Mouse (Mus musculus) retina, adult 2 months (tissue): ENCODE results near the gene 1700011L22Rik.

Experiments
- DNase-seq: peaks from one replicate; pipeline ENCODE4 v3.0.0-alpha.2; 2012; ENCODE audit warnings: low read depth, low spot score

Gene 1700011L22Rik

DNA sequence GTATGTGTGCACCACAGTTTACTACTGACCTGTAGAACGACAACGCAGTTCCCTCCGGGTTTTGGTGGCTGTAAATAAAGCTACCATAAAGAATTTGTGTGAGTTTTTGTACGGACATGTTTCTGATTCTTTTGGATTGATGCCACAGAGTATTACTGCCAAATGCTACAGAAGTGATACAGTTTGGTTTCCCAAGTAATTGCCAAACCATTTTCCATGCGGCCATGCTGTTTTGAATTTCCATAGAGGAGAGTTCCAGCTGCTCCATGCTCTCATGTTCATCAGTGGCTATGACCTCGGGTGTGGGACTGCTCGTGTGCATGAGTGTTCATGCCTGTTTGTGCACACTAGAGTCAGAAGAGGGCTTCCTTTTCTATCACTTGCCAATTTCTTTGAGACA, 8.4 kb downstream of the 1700011L22Rik start:
- no peak for DNase-seq

DNA sequence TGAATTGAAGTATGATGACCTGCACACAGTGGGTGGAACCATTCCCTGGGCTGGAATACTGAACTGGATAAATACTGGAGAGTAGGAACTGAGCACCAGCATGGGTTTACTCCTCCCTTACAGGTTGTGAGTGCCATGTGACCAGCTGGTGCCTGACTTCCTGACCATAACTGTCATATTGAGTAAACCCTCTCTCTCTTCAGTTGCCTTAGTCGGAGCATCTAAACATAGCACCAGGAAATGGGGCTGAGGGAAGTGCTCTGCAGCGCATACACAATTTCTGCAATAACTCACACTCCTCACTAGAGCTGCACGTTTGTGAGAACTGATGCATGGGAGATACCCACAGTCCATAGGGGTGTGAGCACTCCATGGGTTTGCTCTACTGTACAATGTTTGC, 9.1 kb downstream of the 1700011L22Rik start:
- DNase-seq = no peak

DNA sequence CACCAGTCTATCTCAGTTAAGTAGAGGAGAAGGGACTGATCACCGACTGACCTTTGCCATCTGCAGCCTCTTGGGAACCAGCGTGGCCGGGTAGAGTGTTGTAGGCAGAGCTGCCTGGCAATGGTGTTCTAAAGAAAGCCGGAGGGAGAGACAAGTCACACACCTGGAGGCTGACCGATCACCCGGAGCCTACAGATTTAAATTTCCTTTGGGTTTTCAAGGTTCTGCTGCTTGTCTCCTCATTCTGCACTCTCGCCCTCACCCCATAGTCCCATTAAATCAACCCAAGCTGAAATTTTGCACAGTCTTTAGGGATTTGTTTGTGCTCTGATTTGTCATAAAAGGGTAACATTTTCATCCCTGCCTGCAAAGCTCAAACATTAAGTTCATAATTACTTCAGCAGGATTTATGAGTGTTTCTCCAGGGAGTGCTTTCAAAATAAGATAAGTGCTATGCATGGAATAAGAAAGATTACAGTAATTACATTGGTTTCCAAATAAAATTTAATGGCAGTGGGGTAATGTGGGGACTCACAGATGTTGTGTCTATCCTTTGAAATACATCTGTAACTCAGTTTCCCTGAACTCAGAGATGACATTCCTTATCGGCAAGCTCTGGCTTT, 19.0 kb downstream of the 1700011L22Rik start:
- no peak for DNase-seq

DNA sequence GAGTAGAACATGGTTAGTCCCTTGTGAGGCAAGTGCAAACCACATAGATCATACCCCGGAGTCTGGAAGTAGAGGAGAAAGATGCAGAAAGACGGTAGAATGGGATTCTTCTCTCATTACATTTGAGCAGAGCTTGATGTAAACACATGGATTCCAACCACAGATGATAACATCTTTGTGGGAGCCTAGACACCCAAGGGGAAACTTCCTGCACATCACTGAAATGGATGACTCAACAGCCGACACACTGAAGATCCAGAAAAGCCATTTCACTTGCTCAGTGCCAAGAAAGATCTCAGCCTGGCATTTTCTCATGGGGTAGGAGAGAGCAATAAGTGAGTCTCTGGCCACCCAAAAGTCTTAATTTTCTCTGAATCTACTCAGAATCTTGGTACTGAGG, 20.5 kb downstream of the 1700011L22Rik start:
- DNase-seq = no peak

DNA sequence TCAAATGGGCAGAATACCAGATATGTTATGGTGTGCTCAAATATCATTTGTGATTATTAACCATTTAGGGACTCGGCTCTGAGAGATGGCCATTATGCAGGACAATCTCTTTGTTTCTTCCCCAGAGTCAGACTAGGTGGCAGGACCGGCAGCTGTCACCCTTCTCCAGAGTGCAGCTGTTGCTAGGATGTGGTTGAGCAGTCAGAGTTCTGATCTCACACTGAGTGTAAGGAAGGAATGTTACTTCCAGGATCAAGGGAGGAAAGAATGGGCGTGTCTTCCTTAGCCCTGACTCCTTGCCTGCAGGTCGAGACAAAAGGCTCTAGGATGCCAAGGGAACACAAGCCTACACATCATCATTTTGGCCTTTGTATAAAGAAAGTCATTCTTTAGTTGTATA, 21.2 kb downstream of the 1700011L22Rik start:
- DNase-seq = no peak

DNA sequence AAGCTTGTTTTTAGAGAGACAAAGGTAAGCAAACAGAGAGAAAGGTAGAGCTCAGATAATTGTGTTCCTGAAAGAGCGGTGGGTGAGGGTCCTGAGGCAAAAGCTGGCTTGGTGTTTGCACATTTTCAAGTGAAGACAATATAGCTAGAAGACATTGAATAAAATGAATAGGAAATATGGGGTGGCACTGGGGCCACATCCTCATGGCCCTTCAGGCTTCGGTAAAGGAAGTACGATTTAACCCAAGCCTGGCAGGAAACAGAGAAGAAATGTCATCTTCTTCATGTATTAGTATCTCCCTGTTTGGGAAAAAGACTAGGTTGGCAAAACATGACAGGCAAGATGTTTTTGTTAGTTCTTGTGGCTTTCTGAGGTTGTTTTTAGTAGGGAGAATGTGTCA, 22.3 kb downstream of the 1700011L22Rik start:
- no peak for DNase-seq

DNA sequence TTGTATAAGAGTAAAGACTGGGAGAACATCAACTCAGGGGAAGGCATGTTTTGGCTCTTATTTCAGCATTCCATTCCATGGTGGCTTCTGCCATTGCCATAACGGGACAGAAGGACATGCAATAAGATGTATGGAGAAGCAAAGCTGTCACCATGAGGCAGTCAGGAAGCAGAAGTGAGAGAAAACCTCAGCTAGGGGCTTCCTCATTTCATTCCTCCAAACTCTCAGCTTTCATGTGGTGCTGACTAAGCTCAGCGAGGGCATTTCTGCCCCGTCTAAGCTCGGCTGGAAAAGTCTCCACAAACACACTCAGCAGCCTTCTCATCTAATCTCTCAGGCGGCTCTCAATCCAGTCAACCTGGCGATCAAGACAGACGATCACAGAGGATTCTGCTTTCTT, 22.8 kb downstream of the 1700011L22Rik start:
- DNase-seq = no peak

DNA sequence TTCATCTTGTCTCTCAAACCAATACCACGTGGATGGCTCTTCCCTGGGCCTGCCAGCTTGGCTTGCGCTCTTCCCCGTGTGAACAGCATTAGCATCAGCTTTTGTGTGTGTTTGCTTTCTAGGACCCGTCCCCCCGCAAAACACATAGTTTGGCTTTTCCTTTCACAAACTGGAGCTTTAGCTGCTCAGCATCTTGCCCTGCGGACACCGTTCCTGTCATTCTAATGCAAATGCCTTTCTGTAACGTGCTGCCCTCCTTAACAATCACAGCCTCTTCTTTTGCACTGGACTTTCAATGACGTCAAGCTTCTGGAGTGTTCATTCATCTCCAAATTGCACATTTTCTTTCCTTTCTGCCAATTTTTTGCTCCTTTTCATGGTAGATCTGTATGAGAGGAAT, 24.0 kb downstream of the 1700011L22Rik start:
- no peak for DNase-seq

DNA sequence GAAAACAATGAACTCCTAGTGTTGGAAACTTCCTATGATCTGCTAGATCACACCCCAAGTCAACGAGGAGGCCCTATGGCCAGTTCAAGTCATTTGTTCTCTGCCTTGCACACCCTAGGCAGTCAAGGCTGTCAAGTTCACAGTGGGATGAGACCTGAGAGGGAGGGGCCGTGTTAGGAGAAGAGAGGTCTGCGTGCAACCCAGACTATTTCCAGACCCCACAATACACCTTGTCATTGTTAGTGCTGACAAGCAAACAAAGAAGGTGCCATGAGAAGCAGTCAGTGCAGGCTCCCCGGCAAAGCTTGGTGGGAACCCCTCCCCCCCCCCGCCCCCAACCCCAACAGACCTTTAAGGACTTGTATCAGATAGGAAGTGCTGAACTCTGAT, 25.6 kb downstream of the 1700011L22Rik start:
- DNase-seq = no peak

DNA sequence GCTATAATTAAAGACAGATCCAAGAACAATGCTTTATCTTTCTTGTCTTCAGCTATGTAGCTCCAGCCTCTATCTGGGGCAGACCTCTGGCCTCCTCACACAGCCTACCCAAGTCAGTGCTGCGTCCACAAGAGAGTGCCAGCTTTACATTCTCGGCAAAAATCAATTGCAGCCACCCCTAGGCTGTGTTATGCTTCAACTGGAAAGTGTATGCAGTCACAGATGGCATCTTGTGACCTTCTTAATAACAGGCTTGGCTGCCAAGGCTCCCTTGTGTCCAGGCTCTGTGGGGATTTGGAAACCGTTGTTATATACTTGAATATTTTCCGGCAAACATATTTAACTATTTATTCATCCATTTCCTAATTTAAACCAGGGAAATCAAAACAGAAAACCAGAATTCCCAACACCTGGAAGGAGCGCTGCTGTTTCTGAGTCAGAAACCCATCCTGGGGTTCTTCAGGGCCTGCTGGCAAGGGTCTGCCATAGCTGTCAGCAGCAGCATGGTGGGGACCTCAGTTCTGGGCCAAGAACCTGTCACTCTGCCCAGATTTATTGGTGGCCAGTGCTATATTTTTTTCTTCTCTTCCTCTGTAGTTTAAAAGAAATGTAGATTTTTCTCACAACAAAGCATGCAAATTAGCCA, 26.1 kb downstream of the 1700011L22Rik start:
- DNase-seq = no peak

DNA sequence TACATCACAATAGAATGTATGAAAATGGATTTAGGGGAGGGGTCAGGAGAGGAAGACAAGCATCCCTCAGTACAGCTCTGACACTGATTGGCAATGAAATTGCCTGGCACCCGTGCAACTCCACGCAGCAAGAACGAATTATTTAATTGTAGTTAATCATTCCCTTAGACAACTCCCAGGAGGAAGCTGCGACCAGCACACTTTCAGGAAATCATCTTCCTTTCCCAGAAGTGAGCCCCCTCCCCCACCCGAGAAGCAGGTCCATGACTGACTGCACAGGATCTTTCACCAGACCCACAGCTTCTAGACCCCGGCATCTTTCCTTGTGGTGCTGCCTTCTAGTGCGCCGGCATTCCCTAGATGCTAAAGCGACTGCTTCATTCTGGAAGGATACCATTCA, 36.7 kb downstream of the 1700011L22Rik start:
- no peak for DNase-seq

DNA sequence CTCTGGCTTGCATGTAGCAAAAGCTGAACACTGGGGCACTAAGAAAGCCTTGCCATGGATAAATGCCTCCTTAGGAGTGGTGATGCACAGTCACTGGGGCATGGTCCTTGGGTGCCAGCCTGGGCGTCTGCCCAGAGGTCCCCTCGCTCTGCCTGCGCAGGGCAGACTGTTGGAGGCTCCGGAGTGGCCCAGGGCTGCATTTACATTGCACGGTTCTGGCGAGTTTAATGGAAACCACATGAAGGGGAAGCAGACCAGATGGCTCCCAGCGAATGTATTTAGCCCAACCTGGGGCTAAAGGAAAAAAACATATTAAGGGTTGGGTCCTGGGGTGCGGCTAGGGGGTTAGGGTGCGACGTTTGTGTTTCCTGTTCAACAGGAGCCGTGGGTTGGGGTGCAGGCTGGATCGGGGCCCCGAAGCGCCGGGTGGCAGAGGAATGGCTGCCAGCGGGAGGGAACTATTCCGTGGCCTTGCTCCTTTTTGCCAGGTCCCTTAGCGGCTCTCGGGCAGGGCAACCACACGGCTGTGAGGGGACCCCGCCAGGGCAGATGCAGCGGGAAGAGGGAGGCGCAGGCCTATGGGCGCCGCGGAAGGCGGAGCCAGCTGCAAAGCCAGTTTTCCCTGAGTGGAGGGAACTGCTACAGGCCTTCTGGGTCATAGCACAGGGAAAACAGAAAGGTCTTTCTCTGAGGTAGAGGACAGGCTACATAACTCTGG, 38.6 kb downstream of the 1700011L22Rik start:
- no peak for DNase-seq

DNA sequence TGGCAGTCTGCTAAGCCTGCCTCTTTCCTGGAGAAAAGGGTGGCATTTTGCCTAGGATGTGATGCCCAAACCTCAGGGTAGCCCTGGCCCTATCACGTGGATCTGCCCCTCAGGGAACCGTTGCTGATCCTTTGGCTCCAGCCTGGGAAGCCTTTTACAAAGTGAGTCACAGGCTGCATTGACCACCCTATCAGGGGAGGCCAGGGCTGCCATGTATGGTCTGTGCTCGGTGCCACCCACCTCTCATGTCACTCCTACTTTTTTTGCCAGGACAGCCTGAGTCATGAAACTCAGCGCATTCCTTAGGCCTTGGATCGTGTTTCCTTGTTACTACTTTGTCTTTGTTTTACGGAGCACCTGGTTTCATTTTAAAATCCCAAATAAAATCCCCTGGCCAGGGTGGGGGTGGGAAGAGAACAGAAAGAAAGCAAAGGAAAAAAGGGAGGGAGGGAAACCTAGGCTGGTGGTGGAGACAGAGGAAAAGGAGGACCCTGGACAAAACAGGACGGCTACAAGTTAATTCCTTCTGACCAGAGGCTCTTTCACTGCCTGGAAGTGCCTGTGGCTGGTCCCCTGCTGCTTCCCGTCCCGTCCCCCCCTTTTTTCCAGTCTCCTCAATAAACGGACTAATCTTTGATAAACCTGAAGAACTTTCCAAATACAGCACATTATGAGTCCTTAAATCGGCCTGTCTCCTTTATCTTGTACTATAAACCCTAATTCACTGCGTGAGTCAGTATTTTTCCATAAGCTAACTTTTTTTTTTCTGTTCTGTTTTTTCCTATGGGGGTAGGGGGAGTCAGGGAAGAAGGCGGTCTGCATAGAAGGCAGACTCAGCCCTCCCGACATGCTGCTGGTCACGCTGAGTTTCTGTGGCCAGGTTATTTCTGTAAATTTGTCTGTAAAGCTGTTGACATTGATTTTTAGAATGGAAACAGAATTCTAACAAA, 39.4 kb downstream of the 1700011L22Rik start:
- no peak for DNase-seq

DNA sequence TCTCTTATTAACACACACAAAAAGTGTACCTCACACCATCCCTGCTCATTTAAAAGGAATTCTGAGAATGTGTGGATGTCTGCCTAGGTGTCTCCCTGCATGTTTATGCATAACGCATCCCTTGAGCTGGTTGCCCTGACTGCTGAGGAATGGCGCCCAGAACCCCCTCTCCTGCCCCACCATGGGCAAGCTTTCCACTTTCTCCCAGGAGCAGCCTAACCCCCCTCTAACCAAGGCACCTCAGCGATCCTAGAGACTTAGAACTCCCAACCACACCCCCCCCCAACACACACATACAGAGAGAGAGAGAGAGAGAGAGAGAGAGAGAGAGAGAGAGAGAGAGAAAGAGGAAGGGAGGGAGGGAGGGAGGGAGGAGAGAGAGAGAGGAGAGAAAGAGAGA, 40.2 kb downstream of the 1700011L22Rik start:
- no peak for DNase-seq

DNA sequence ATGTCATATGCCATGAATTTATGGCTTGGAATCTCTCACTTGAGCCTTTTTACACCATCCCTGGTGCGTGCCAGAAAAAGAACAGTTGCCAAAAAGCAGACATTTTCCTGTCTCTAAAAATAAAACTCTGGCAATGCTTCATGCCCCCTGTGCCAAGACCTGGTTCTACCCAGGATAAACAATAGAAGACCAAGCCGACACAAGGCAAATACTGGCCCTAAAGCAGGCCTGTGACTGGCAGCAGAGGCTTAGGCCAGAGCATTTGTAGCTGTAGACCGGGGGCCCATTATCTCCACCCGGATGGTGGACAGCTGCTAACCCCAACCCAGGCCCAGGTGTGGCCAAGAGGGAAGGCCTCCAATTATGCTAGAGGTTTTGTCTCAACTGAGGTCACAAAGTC, 41.5 kb downstream of the 1700011L22Rik start:
- DNase-seq = no peak

DNA sequence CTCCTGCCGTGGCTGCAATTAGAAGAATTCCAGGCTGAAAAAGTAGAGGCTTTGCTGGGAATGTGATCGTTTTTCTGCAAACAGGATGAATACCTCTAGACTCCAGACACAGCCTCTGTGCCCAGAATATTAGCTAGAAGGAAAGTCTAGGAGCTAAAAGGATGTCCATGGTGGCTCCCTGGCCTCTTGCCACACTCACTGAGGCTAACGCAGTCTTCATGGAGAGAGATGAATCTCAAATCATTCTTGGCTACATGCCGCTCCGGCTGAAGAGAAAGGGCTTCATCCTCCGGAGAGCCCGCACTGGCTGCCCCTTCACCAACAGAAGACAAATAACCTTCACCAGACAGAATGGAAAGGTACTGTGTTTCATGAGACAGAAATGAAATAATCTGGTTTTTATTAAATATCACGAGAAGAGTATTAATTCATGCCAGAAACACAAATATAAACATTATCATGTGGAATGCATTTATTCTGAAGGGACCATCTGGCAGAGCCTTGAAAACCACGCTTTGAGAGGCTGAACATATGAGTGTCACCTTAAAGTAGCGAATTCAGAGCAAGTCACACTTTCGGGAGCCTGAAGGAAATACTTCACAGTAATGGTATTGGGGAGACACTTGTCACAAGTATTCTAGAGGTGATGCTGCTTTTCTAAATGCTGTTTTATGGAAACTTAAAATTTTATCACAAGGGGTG, 46.8 kb downstream of the 1700011L22Rik start:
- DNase-seq = no peak

DNA sequence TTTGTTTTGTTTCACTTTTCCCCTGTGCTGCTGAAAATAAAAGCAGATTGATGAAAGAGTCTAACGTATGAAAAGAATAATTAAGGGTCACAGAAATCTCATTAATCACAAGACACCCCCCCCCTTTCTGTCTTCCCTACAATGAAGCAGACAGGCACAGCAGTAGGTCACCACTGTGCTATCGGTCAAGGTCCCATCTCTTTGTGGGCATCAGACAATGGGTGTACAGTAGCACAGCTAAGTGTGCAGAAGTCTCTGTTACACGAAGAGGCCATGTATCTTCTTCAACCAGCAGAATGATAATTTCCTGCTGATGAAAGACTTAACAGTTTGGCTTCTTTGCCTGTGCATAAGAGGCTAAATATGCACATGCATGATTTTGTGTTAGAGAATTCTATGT, 49.7 kb downstream of the 1700011L22Rik start:
- DNase-seq = no peak

DNA sequence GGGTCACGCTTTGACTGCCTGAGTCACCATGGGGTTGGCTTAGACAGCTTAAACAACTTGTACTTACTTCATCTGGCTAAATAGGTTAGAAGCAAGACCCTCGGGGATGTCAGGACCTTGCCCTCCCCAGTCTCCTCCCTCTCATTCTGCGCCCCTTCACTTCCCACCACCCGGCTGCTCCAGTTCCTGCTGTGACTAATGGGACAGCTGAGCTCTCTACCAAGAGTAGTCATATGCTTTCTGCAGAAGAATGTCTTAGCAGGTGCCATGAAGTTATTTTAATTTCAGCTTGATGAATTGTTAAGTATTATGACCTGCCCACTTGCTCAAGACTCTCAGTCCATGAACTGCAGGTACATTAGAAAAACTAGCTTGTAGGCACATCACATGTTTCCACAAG, 51.9 kb downstream of the 1700011L22Rik start:
- no peak for DNase-seq

DNA sequence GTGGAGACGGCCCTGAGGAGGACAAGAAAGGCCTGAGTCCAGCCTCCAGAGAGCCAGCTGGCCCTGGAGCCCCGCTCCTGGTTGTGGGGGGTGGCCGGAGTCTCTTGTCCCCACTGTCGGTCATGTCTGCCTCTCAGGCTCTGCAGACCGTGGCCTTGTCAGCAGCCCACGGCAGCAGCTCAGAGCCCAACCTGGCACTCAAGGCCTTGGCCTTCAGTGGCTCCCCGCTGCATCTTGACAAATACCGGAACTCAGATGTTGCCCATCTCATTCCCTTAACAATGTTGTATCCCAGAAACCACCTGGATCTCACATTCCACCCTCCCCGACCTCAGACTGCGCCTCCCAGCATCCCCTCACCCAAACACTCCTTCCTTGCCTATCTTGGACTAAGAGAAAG, 58.3 kb downstream of the 1700011L22Rik start:
- no peak for DNase-seq

DNA sequence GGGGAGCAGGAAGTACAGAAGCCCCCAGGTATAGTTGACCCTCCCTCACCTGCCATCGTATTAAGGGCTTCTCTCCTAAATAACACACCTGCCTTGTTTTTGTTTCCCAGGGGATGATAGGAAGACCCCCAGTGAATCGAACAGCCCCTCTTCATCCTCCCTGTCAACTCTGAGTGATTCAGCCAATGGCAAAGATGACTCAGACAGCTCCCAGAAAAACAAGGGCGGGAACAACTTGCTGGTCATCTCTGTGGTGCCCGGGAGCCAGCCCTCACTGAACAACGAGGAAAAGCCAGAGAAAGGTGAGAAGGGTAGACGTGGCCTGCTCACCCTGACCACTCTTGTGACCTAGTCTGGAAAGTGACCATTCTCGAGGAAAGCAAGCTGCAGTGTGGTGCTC, 62.9 kb downstream of the 1700011L22Rik start:
- DNase-seq = no peak

DNA sequence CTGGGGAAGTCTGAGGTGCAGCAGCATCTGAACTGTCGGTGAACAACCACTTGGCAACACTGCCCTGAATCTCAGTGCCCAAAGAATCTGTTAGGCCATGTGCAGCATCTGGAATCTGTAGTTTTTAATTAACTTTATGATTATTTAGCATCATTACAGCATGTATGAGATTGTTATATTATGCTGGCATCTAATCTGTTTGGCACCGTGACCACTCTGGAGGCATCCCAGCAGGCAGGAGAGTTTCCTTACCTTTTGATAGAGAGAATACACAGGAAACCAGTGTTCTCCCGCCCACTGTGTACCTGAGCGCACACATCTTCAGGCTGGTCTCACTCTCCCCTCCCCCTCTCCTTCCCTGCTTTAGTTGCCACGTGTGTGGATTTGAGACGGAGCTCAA, 68.7 kb downstream of the 1700011L22Rik start:
- no peak for DNase-seq
